Mouse (Mus musculus) retina, adult 2 months (tissue): Measurements from ENCODE around the gene Capn7.

ENCODE experiments used
- DNase-seq: peaks from one replicate; pipeline ENCODE4 v3.0.0-alpha.2; 2012; ENCODE audit warnings: low read depth, low spot score

The Capn7 gene

GRCm38 (mm10) chr14:31336369-31337155 is at the start of gene Capn7:
Capn7 (plus strand) TSS chr14:31336638.
- DNase-seq = peak; percentile 98

- no peak for DNase-seq
These were observed 23.2 kb upstream of the Capn7 start for GRCm38 (mm10) chr14:31313192-31313591.

- DNase-seq = no peak
These were observed 19.8 kb upstream of the Capn7 start for GRCm38 (mm10) chr14:31316613-31317012.

GRCm38 (mm10) chr14:31317754-31318153 is 18.7 kb upstream of the Capn7 start:
- no peak for DNase-seq

- no peak for DNase-seq
These were observed 16.9 kb upstream of the Capn7 start for GRCm38 (mm10) chr14:31319546-31319945.

- no peak for DNase-seq
These were observed 15.3 kb upstream of the Capn7 start for GRCm38 (mm10) chr14:31321181-31321580.

- no peak for DNase-seq
These were observed 14.2 kb upstream of the Capn7 start for GRCm38 (mm10) chr14:31322191-31322590.

- no peak for DNase-seq
These were observed 13.2 kb upstream of the Capn7 start for GRCm38 (mm10) chr14:31323189-31323588.

- no peak for DNase-seq
These were observed 12.3 kb upstream of the Capn7 start, which contains the start of gene Dnah1 for GRCm38 (mm10) chr14:31323849-31324792. Dnah1 (minus strand) TSS chr14:31323896.

- no peak for DNase-seq
These were observed 11.6 kb upstream of the Capn7 start for GRCm38 (mm10) chr14:31324851-31325250.

- no peak for DNase-seq
These were observed 10.9 kb upstream of the Capn7 start for GRCm38 (mm10) chr14:31325551-31325950.

- DNase-seq = no peak
These were observed 9.7 kb upstream of the Capn7 start for GRCm38 (mm10) chr14:31326770-31327169.

- no peak for DNase-seq
These were observed 9.2 kb upstream of the Capn7 start for GRCm38 (mm10) chr14:31327196-31327595.

- no peak for DNase-seq
These were observed 8.8 kb upstream of the Capn7 start for GRCm38 (mm10) chr14:31327681-31328080.

GRCm38 (mm10) chr14:31329741-31330140 is 6.7 kb upstream of the Capn7 start:
- DNase-seq = no peak

GRCm38 (mm10) chr14:31330957-31331356 is 5.5 kb upstream of the Capn7 start:
- no peak for DNase-seq

GRCm38 (mm10) chr14:31335765-31336164 is 673 bp upstream of the Capn7 start:
- DNase-seq = no peak

GRCm38 (mm10) chr14:31337406-31337805 is 968 bp downstream of the Capn7 start:
- no peak for DNase-seq

GRCm38 (mm10) chr14:31337947-31338346 is 1.5 kb downstream of the Capn7 start:
- DNase-seq = no peak

GRCm38 (mm10) chr14:31343241-31343640 is 6.8 kb downstream of the Capn7 start:
- no peak for DNase-seq

GRCm38 (mm10) chr14:31345367-31345766 is 8.9 kb downstream of the Capn7 start:
- no peak for DNase-seq

GRCm38 (mm10) chr14:31362236-31362635 is 25.8 kb downstream of the Capn7 start:
- DNase-seq = no peak
